Mouse (Mus musculus) ES-Bruce4 (cell line): Measurements from ENCODE around the gene Malrd1.

Experiments used
- CTCF ChIP-seq: IDR thresholded peaks from one replicate; pipeline ENCODE4 v1.8.1; 2011; ENCODE audit warnings: low read depth, low read length
- EP300 ChIP-seq: IDR thresholded peaks from 2 replicates; pipeline ENCODE4 v1.6.1; 2011; ENCODE audit warnings: low read depth, low read length; ENCODE audit not compliant: insufficient read depth

DNA sequence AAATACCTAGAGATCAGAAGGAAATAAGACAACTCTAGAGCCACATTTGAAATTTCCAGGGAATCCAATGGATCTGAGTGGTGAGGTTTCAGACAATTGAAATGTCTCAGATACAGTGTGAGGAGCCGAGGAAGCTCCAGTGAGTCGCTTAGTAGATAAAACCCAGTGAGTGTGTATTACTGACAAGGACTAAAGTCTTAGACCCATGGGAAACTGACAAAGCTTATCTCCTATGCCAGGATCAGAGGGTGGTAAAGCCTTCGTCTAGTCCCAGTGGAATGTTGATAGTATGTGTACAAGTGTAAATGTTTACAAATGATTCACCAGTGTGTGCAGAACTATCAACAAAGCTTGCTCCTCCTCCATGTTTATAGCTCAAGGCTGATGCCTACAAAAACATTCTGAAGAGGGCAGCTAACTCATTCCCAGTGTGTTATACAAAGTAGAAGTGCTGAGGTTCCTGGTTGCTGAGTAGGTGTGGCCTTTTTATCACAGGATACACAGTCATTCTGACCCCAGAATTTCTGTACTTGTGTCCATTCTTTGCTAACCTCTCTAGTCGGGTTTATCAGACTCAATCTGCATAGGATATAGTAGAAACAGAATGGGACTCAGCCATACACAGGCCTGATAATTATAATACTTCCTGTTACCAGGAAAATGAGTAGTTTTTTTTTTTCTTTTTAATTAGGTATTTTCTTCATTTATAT, 218.9 kb downstream of the Malrd1 start:
- TF ChIP-seq CTCF (no peak), EP300 (no peak)
